Mouse (Mus musculus) myocyte (in vitro differentiated cells): ENCODE data around the gene Trim37. TPM values are rescaled to one million over a fixed set of nuclear protein-coding genes. Genes with fewer than 3 reads are reported as not detected.

ENCODE experiments used
- H3K27me3 ChIP-seq: one replicate; pipeline ENCODE4 v1.6.1; 2011; ENCODE audit not compliant: control insufficient read depth, insufficient read depth, insufficient read length
- H3K36me3 ChIP-seq: one replicate; pipeline ENCODE4 v1.6.1; 2011; ENCODE audit not compliant: control insufficient read depth, insufficient read depth
- H3K4me2 ChIP-seq: one replicate; pipeline ENCODE4 v1.6.1; 2011; ENCODE audit warnings: low read depth, control low read depth
- H3K4me3 ChIP-seq: one replicate; pipeline ENCODE4 v1.5.1; 2011; ENCODE audit warnings: mild to moderate bottlenecking, control low read depth, moderate library complexity
- H3K79me2 ChIP-seq: one replicate; pipeline ENCODE4 v1.6.1; 2011; ENCODE audit not compliant: control insufficient read depth, insufficient read depth
- H3ac ChIP-seq: one replicate; pipeline ENCODE4 v1.6.1; 2011; ENCODE audit not compliant: control insufficient read depth, insufficient read length
- CEBPB ChIP-seq: IDR thresholded peaks from 2 replicates; pipeline ENCODE4 v1.6.1; 2011; ENCODE audit warnings: mild to moderate bottlenecking, moderate library complexity; ENCODE audit not compliant: poor library complexity, insufficient read depth, severe bottlenecking
- E2F4 ChIP-seq: IDR thresholded peaks from one replicate; pipeline ENCODE4 v1.6.1; 2011; ENCODE audit warnings: mild to moderate bottlenecking, control low read depth, moderate library complexity; ENCODE audit not compliant: insufficient read depth
- MAX ChIP-seq: IDR thresholded peaks from one replicate; pipeline ENCODE4 v1.6.1; 2011; ENCODE audit warnings: low read depth, mild to moderate bottlenecking, control low read depth
- MYOD1 ChIP-seq, 3 experiments: IDR thresholded peaks; one replicate each; pipeline ENCODE4 v1.6.1; 2011; ENCODE audit warnings: control low read depth in 2 of 3, low read depth in 2 of 3, mild to moderate bottlenecking in 2 of 3, moderate library complexity in 1 of 3; ENCODE audit not compliant: insufficient read length in 2 of 3, control insufficient read depth in 1 of 3
- MYOG ChIP-seq, 3 experiments: IDR thresholded peaks; one replicate each; pipeline ENCODE4 v1.6.1; 2011; ENCODE audit warnings: control low read depth in 2 of 3, low read depth in 2 of 3, mild to moderate bottlenecking in 2 of 3; ENCODE audit not compliant: insufficient read length in 2 of 3, control insufficient read depth in 1 of 3, insufficient read depth in 1 of 3
- POLR2A ChIP-seq: IDR thresholded peaks from one replicate; pipeline ENCODE4 v1.6.1; 2011; ENCODE audit warnings: low read depth, mild to moderate bottlenecking, control low read depth, moderate library complexity; ENCODE audit not compliant: insufficient read length
- POLR2AphosphoS2 ChIP-seq: IDR thresholded peaks from one replicate; pipeline ENCODE4 v1.6.1; 2011; ENCODE audit warnings: low read depth, control low read depth; ENCODE audit not compliant: insufficient read length
- REST ChIP-seq: IDR thresholded peaks from one replicate; pipeline ENCODE4 v1.6.1; 2011; ENCODE audit warnings: mild to moderate bottlenecking, control low read depth, moderate library complexity; ENCODE audit not compliant: insufficient read depth, insufficient read length
- SRF ChIP-seq: IDR thresholded peaks from one replicate; pipeline ENCODE4 v1.6.1; 2011; ENCODE audit warnings: low read depth; ENCODE audit not compliant: control insufficient read depth, insufficient read length
- TCF12 ChIP-seq: IDR thresholded peaks from one replicate; pipeline ENCODE4 v1.6.1; 2011; ENCODE audit warnings: mild to moderate bottlenecking, control low read depth; ENCODE audit not compliant: poor library complexity, insufficient read depth, severe bottlenecking
- TCF3 ChIP-seq: IDR thresholded peaks from one replicate; pipeline ENCODE4 v1.6.1; 2011; ENCODE audit warnings: low read depth, control low read depth; ENCODE audit not compliant: insufficient read length
- USF1 ChIP-seq: IDR thresholded peaks from one replicate; pipeline ENCODE4 v1.6.1; 2011; ENCODE audit warnings: low read depth, mild to moderate bottlenecking, control low read depth, moderate library complexity
- polyA plus RNA-seq: library from polyadenylated mRNA; unstranded; fragments of >200 nt; fragmentation: generic; extraction: Trizol; gene quantifications from one replicate; pipeline ENCODE4 v1.2.1, GENCODE M21; 2012; ENCODE audit warnings: missing spikeins

The Trim37 gene
- polyA plus RNA-seq, 1 experiment: 6.7 TPM

DNA sequence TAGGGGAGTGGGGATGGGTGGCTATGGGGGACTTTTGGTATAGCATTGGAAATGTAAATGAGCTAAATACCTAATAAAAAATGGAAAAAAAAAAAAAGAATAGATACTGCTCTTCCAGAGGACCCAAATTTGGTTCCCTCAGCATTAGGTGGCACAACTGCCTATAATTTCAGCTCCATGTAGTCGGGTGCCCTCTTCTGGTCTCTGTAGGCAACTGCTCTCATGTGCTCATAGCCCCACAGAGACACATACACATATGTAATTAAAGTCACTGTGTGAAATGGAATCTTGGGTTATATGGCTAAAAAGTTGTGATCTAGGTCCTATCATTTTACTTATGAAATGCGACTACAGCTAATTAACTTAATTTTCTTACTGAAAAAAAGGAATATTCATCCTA is 141.9 kb downstream of the Trim37 start:
- TF ChIP-seq MYOG (IDR thresholded peaks at IDR 0.05; ENCODE audit: control insufficient read depth in 1 of 3, insufficient read depth in 1 of 3, insufficient read length in 2 of 3, low read depth in 2 of 3): no peak
- no peak for TF ChIP-seq MYOD1 (IDR thresholded peaks at IDR 0.05; ENCODE audit: control insufficient read depth in 1 of 3, insufficient read length in 2 of 3, low read depth in 2 of 3)
- no peak for TF ChIP-seq POLR2A
- TF ChIP-seq USF1: no peak
- TF ChIP-seq TCF3: no peak
- TF ChIP-seq SRF: no peak
- TF ChIP-seq REST: no peak
- no peak for TF ChIP-seq MAX
- TF ChIP-seq POLR2AphosphoS2: no peak
- TF ChIP-seq TCF12: no peak
- TF ChIP-seq E2F4: no peak
- no peak for TF ChIP-seq CEBPB
- Histone ChIP-seq H3K79me2 (no peaks in the 10 kb centered on the region), H3K27me3 (no peaks in the 10 kb centered on the region), H3K4me2 (no peak overlapping the region), H3K36me3 (no peaks in the 10 kb centered on the region), H3ac (no peak overlapping the region), H3K4me3 (no peak overlapping the region)

Other genes with a start within 250 kb of the Trim37 start
- 1.5 TPM for gene Ypel2, start 133.4 kb upstream of the Trim37 start, polyA plus RNA-seq
- 9.9 TPM for gene Gdpd1, start 53.0 kb upstream of the Trim37 start, polyA plus RNA-seq
- gene Smg8, start 40.3 kb upstream of the Trim37 start, polyA plus RNA-seq: 13.1 TPM
- 9.3 TPM for gene Prr11, start 18.4 kb upstream of the Trim37 start, polyA plus RNA-seq
- gene Ska2, start 17.8 kb upstream of the Trim37 start, polyA plus RNA-seq: 5.6 TPM
- 1.4 TPM for gene Ppm1e, start 231.9 kb downstream of the Trim37 start, polyA plus RNA-seq